Mouse (Mus musculus) lung, postnatal 0 days (tissue): ENCODE measurements around the gene Tmem259. TPM values are rescaled to one million over a fixed set of nuclear protein-coding genes. Genes with fewer than 3 reads are reported as not detected.
A peak's percentile ranks its signal among the peaks of the same experiment; 100 is the strongest.

Source experiments
- ATAC-seq: fragments of 200-750 bp; cut with Nextera tagmentation; 2 replicates; pipeline ENCODE4 v1.8.0; 2017; ENCODE audit warnings: moderate library complexity
- DNase-seq: peaks from one replicate; pipeline ENCODE4 v3.0.0-alpha.2; 2016; ENCODE audit warnings: low spot score
- H3K27ac ChIP-seq: fragments of 300-500 bp; sonication (generic); 2 replicates; pipeline ENCODE4 v1.5.1; 2014; ENCODE audit warnings: antibody characterized with exemption, mild to moderate bottlenecking, low read length, mixed read lengths
- H3K27me3 ChIP-seq: fragments of 300-500 bp; sonication (generic); replicated peaks from 2 replicates; pipeline ENCODE4 v1.6.1; 2014; ENCODE audit warnings: low read length, mixed read lengths; ENCODE audit not compliant: insufficient read depth
- H3K36me3 ChIP-seq: fragments of 300-500 bp; sonication (generic); 2 replicates; pipeline ENCODE4 v1.6.1; 2014; ENCODE audit warnings: low read length, mixed read lengths; ENCODE audit not compliant: insufficient read depth
- H3K4me1 ChIP-seq: fragments of 300-500 bp; sonication (generic); 2 replicates; pipeline ENCODE4 v1.6.1; 2014; ENCODE audit warnings: antibody characterized with exemption, low read depth, low read length, mixed read lengths; ENCODE audit not compliant: insufficient read depth
- H3K4me2 ChIP-seq: fragments of 300-500 bp; sonication (generic); replicated peaks from 2 replicates; pipeline ENCODE4 v1.6.1; 2014; ENCODE audit warnings: low read depth, mild to moderate bottlenecking, low read length, moderate library complexity, mixed read lengths
- H3K4me3 ChIP-seq: fragments of 300-500 bp; sonication (generic); 2 replicates; pipeline ENCODE4 v1.5.1; 2014; ENCODE audit warnings: low read depth, low read length
- H3K9ac ChIP-seq: fragments of 300-500 bp; sonication (generic); replicated peaks from 2 replicates; pipeline ENCODE4 v1.6.1; 2014; ENCODE audit warnings: low read depth, mild to moderate bottlenecking
- H3K9me3 ChIP-seq: fragments of 300-500 bp; sonication (generic); 2 replicates; pipeline ENCODE4 v1.6.1; 2016; ENCODE audit warnings: low read length, mixed read lengths
- CTCF ChIP-seq: IDR thresholded peaks from 2 replicates; pipeline ENCODE4 v1.5.1; 2016; ENCODE audit warnings: antibody characterized with exemption, mild to moderate bottlenecking
- EP300 ChIP-seq: IDR thresholded peaks from 2 replicates; pipeline ENCODE4 v1.6.1; 2016; ENCODE audit warnings: antibody characterized with exemption, mild to moderate bottlenecking, control low read depth
- WGBS: fragments of 180-500 bp; shearing (Covaris S2); extraction: QIAGEN DNeasy Blood & Tissue Kit; methylation state at CpG from one replicate; pipeline ENCODE4 v1.1.7; 2014; 5-methylcytosine and 5-hydroxymethylcytosine counted together
- polyA plus RNA-seq: library from polyadenylated mRNA; unstranded; fragments of >200 nt; fragmentation: Nextera tagmentation; extraction: Ambion mirVana; gene quantifications from 2 replicates; pipeline ENCODE4 v1.2.1, GENCODE M21; 2015

Gene Tmem259
- polyA plus RNA-seq, 1 experiment from 2014 or later: 27.6 TPM

GRCm38 (mm10) chr10:79947502-79947901, 36.6 kb downstream of the Tmem259 start:
- Histone ChIP-seq H3K27ac (no peak overlapping the region), H3K4me2 (no peak overlapping the region), H3K9ac (no peak overlapping the region), H3K4me3 (no peak overlapping the region), H3K4me1 (peaks cover 22% of the 10 kb centered on the region; the same call in 1 of the 2 replicates), H3K36me3 (peaks cover 31% of the 10 kb centered on the region), H3K9me3 (no peaks in the 10 kb centered on the region), H3K27me3 (no peaks in the 10 kb centered on the region)
- TF ChIP-seq EP300 (no peak), CTCF (no peak)
- 56% methylated on average over 6 of the region's 6 CpGs for WGBS
- ATAC-seq (0 out of 2 replicates have a peak, but pooled peaks have one; percentile 11), DNase-seq (no peak)

- Histone ChIP-seq H3K9ac (no peak overlapping the region), H3K9me3 (no peaks in the 10 kb centered on the region), H3K36me3 (peaks cover 30% of the 10 kb centered on the region), H3K27me3 (no peaks in the 10 kb centered on the region), H3K4me2 (0 out of 2 replicates have a peak overlapping the region, but pooled peaks have one; percentile 19), H3K4me1 (peaks cover 22% of the 10 kb centered on the region; the same call in 1 of the 2 replicates), H3K27ac (peak overlapping the region; percentile 84; the same call in 1 of the 2 replicates), H3K4me3 (no peak overlapping the region)
- peak; percentile 42 for DNase-seq
- 22% methylated on average over 7 of the region's 7 CpGs for WGBS
- TF ChIP-seq EP300 (no peak), CTCF (no peak)
- peak; percentile 9; the same call in 1 of the 2 replicates for ATAC-seq
Observed at GRCm38 (mm10) chr10:79946752-79947322, 37.3 kb downstream of the Tmem259 start.

- 37% methylated on average over 16 of the region's 16 CpGs for WGBS
- peak; percentile 89 for ATAC-seq
- Histone ChIP-seq H3K27ac (peak overlapping the region; percentile 84), H3K9ac (no peak overlapping the region), H3K4me3 (no peak overlapping the region), H3K4me2 (peak overlapping the region; percentile 25; the same call in 1 of the 2 replicates), H3K4me1 (peaks cover 22% of the 10 kb centered on the region; the same call in 1 of the 2 replicates), H3K9me3 (no peaks in the 10 kb centered on the region), H3K36me3 (peaks cover 22% of the 10 kb centered on the region; the same call in 1 of the 2 replicates), H3K27me3 (no peaks in the 10 kb centered on the region)
- TF ChIP-seq CTCF: no peak
- no peak for TF ChIP-seq EP300
- peak; percentile 77 for DNase-seq
Observed at GRCm38 (mm10) chr10:79945507-79946234, 38.5 kb downstream of the Tmem259 start.

- no peak overlapping the region for H3K9ac ChIP-seq
- no peaks in the 10 kb centered on the region for H3K27me3 ChIP-seq
- no peak overlapping the region for H3K27ac ChIP-seq
- TF ChIP-seq CTCF (no peak), EP300 (no peak)
- no peak overlapping the region for H3K4me3 ChIP-seq
- H3K4me2 ChIP-seq: no peak overlapping the region
- H3K4me1 ChIP-seq: peaks cover 22% of the 10 kb centered on the region; the same call in 1 of the 2 replicates
- WGBS: 55% methylated on average over 9 of the region's 9 CpGs
- H3K36me3 ChIP-seq: 0 out of 2 replicates have a peak, but pooled peaks cover 2% of the 10 kb centered on the region
- ATAC-seq (no peak), DNase-seq (no peak)
- H3K9me3 ChIP-seq: no peaks in the 10 kb centered on the region
Observed at GRCm38 (mm10) chr10:79943471-79943901, 40.6 kb downstream of the Tmem259 start.

- H3K4me3 ChIP-seq: no peak overlapping the region
- TF ChIP-seq CTCF (no peak), EP300 (no peak)
- H3K9me3 ChIP-seq: no peaks in the 10 kb centered on the region
- no peaks in the 10 kb centered on the region for H3K27me3 ChIP-seq
- H3K9ac ChIP-seq: no peak overlapping the region
- ATAC-seq (no peak), DNase-seq (no peak)
- no peak overlapping the region for H3K4me2 ChIP-seq
- WGBS: 80% methylated on average over 1 of the region's 1 CpGs
- no peak overlapping the region for H3K27ac ChIP-seq
- no peaks in the 10 kb centered on the region for H3K36me3 ChIP-seq
- peaks cover 25% of the 10 kb centered on the region; the same call in 1 of the 2 replicates for H3K4me1 ChIP-seq
Observed at GRCm38 (mm10) chr10:79942988-79943387, 41.1 kb downstream of the Tmem259 start.

GRCm38 (mm10) chr10:79940749-79941148, 43.4 kb downstream of the Tmem259 start:
- Histone ChIP-seq H3K4me1 (peaks cover 35% of the 10 kb centered on the region), H3K4me2 (no peak overlapping the region), H3K4me3 (no peak overlapping the region), H3K9ac (no peak overlapping the region), H3K27me3 (no peaks in the 10 kb centered on the region), H3K36me3 (no peaks in the 10 kb centered on the region), H3K27ac (no peak overlapping the region), H3K9me3 (no peaks in the 10 kb centered on the region)
- no peak for TF ChIP-seq EP300
- TF ChIP-seq CTCF: no peak
- ATAC-seq (no peak), DNase-seq (no peak)
- WGBS: 40% methylated on average over 7 of the region's 7 CpGs
